Mouse (Mus musculus): ENCODE measurements around the gene Fam221a. TPM values are rescaled to one million over a fixed set of nuclear protein-coding genes. Genes with fewer than 3 reads are reported as not detected.

The Fam221a gene
- polyA plus RNA-seq (2016; fragmentation: Nextera tagmentation; extraction: Ambion mirVana): 6.6 and 10.6 TPM in 2 replicates

DNA sequence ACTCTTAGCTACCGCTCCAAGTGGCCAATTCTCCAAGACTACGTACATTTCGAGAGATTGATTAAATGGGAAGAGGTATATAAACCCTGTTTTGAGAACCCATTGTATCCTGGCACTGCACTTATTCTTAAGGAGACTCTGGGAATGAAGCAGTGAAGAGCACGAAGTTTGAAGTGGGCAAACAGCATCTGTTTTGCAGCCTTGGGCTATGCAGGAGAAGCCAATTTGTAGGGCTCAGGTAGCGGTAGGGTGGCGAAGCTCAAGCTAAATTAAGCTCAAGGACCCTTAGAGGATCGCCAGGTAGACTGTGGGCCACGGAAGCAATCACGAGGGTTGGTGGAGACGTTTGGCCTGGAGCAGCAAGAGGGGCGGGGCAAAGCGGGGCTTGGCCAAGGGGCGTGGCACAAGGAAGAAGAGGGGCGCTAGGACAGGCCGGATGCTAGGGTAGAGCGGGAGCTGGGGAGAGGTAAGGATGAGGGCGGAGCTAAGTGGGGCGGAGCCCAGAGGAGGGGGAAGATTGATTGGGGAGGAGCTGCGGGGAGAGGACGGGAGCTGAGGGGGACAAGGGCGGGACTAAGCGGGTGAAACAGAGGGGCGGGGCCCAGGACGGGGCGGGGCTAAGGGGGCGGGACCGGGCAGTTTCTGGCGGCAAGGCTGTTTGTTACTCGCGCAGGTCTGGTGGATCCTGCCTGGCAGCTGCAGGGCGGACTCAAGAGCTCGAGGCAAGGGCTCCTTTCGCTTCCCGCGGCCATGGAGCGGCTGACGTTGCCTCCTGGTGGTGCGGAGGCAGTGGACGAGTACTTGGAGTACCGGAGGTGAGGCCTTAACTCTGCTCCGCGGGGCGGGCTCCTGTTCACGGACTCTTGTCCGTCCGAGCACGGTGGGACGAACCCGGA, at the start of gene Fam221a:
Gene Fam221a (plus strand): TSS at position 581 of the 896 bp plus-strand sequence.
- WGBS: 4% methylated on average over 49 of the region's 49 CpGs

GRCm38 (mm10) chr6:49318966-49319594, 48.5 kb upstream of the Fam221a start, which contains the start of gene Ccdc126:
Ccdc126 (plus strand) TSS chr6:49319274.
- Histone ChIP-seq H3K9me3 (no peaks in the 10 kb centered on the region), H3K9ac (peak within 1 kb of the TSS; percentile 81), H3K27ac (peak within 1 kb of the TSS; percentile 76), H3K27me3 (no peaks in the 10 kb centered on the region), H3K4me2 (replicated peaks) (peak within 1 kb of the TSS; percentile 62), H3K4me3 (peak within 1 kb of the TSS; percentile 72), H3K4me1 (peaks cover 9% of the 10 kb centered on the region; the same call in 1 of the 2 replicates), H3K36me3 (no peaks in the 10 kb centered on the region)
- under 1% methylated on average over 47 of the region's 47 CpGs for WGBS
- ATAC-seq (ENCODE audit: insufficient number of reproducible peaks, insufficient read depth, low FRiP score, low TSS enrichment): peak; percentile 98

More for the DNA sequence above, at the start of gene Fam221a:
- H3K36me3 ChIP-seq: no peaks in the 10 kb centered on the region
- peak; percentile 96 for ATAC-seq (ENCODE audit: insufficient number of reproducible peaks, insufficient read depth, low FRiP score, low TSS enrichment)
- H3K4me3 ChIP-seq: peak within 1 kb of the TSS; percentile 54
- H3K9ac ChIP-seq: peak within 1 kb of the TSS; percentile 56
- peaks cover 6% of the 10 kb centered on the region; the same call in 1 of the 2 replicates for H3K4me1 ChIP-seq
- H3K27ac ChIP-seq: peak within 1 kb of the TSS; percentile 61
- no peaks in the 10 kb centered on the region for H3K27me3 ChIP-seq
- H3K9me3 ChIP-seq: no peaks in the 10 kb centered on the region
- peak within 1 kb of the TSS; percentile 69 for H3K4me2 ChIP-seq (replicated peaks)

- Histone ChIP-seq H3K27ac (peak overlapping the region; percentile 76), H3K4me1 (peaks cover 9% of the 10 kb centered on the region; the same call in 1 of the 2 replicates), H3K9ac (peak overlapping the region; percentile 81), H3K27me3 (no peaks in the 10 kb centered on the region), H3K4me2 (replicated peaks) (peak overlapping the region; percentile 62), H3K9me3 (no peaks in the 10 kb centered on the region), H3K4me3 (peak overlapping the region; percentile 72), H3K36me3 (no peaks in the 10 kb centered on the region)
- ATAC-seq (ENCODE audit: insufficient number of reproducible peaks, insufficient read depth, low FRiP score, low TSS enrichment): 0 out of 2 replicates have a peak, but pooled peaks have one; percentile 13
- whole genome bisulfite sequencing: 10% methylated on average over 13 of the region's 13 CpGs
These were observed 47.8 kb upstream of the Fam221a start for GRCm38 (mm10) chr6:49319595-49320315.

- H3K27me3 ChIP-seq: no peaks in the 10 kb centered on the region
These were observed 46.2 kb upstream of the Fam221a start for GRCm38 (mm10) chr6:49321341-49321740.

DNA sequence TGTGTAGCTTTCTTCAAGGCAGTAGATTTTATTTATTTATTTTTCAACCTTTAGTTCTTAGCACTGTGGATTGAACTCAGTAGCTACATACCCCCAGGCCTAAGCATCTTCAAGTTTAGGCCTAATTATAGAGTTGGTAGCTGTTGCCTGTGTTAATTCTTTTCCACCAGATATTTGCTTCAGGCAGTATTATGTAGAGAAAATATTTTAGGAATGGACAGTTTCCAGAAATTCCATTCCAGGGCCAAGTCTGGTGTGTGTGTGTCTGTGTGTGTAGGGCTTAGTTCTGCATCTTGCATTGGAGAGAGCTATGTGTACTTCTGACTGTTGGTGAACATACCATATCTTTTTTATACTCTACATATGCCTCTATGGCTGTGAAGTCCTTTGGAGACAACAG, 45.5 kb upstream of the Fam221a start:
- Histone ChIP-seq H3K36me3 (no peaks in the 10 kb centered on the region), H3K27ac (no peak overlapping the region), H3K9ac (no peak overlapping the region), H3K27me3 (no peaks in the 10 kb centered on the region), H3K4me3 (no peak overlapping the region), H3K4me1 (peaks cover 9% of the 10 kb centered on the region; the same call in 1 of the 2 replicates), H3K9me3 (no peaks in the 10 kb centered on the region), H3K4me2 (replicated peaks) (no peak overlapping the region)
- ATAC-seq (ENCODE audit: insufficient number of reproducible peaks, insufficient read depth, low FRiP score, low TSS enrichment): no peak

More at GRCm38 (mm10) chr6:49321341-49321740, 46.2 kb upstream of the Fam221a start:
- Histone ChIP-seq H3K27ac (no peak overlapping the region), H3K9ac (no peak overlapping the region), H3K4me2 (replicated peaks) (no peak overlapping the region), H3K4me1 (peaks cover 9% of the 10 kb centered on the region; the same call in 1 of the 2 replicates), H3K4me3 (no peak overlapping the region), H3K9me3 (no peaks in the 10 kb centered on the region), H3K36me3 (no peaks in the 10 kb centered on the region)
- 90% methylated on average over 3 of the region's 3 CpGs for WGBS
- ATAC-seq (ENCODE audit: insufficient number of reproducible peaks, insufficient read depth, low FRiP score, low TSS enrichment): no peak

GRCm38 (mm10) chr6:49322986-49323385, 44.6 kb upstream of the Fam221a start:
- Histone ChIP-seq H3K36me3 (no peaks in the 10 kb centered on the region), H3K4me3 (no peak overlapping the region), H3K27me3 (no peaks in the 10 kb centered on the region), H3K4me1 (peaks cover 9% of the 10 kb centered on the region; the same call in 1 of the 2 replicates), H3K9ac (no peak overlapping the region), H3K27ac (no peak overlapping the region), H3K4me2 (replicated peaks) (no peak overlapping the region), H3K9me3 (no peaks in the 10 kb centered on the region)
- 53% methylated on average over 2 of the region's 2 CpGs for WGBS
- ATAC-seq (ENCODE audit: insufficient number of reproducible peaks, insufficient read depth, low FRiP score, low TSS enrichment): no peak

DNA sequence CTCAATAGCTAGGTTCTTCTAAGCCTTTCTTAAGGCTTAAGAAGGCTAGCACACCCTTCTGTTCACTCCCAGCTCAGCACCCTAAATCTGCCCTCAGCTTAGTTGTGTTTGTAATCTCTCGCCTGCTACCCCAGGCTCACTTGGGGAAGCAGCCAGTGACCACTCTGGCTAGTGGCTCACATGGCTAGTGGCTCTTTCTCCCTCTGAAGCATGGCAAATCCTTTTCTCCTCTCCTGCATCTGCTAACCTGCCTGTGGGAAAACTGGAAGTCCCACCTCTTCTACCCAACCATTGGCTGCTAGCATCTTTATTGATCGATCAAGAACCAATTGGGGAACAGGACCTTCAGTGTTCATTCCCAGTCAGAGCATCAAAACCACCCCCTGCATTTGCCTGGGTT, 43.0 kb upstream of the Fam221a start:
- 64% methylated on average over 2 of the region's 2 CpGs for WGBS
- ATAC-seq (ENCODE audit: insufficient number of reproducible peaks, insufficient read depth, low FRiP score, low TSS enrichment): no peak
- H3K27ac ChIP-seq: no peak overlapping the region

GRCm38 (mm10) chr6:49325294-49325693, 42.2 kb upstream of the Fam221a start:
- Histone ChIP-seq H3K36me3 (no peaks in the 10 kb centered on the region), H3K9me3 (no peaks in the 10 kb centered on the region), H3K4me2 (replicated peaks) (no peak overlapping the region), H3K27ac (no peak overlapping the region), H3K4me3 (no peak overlapping the region), H3K4me1 (peaks cover 4% of the 10 kb centered on the region; the same call in 1 of the 2 replicates), H3K27me3 (no peaks in the 10 kb centered on the region), H3K9ac (no peak overlapping the region)
- 27% methylated on average over 1 of the region's 1 CpGs for WGBS
- no peak for ATAC-seq (ENCODE audit: insufficient number of reproducible peaks, insufficient read depth, low FRiP score, low TSS enrichment)

More for the DNA sequence above, 43.0 kb upstream of the Fam221a start:
- no peaks in the 10 kb centered on the region for H3K27me3 ChIP-seq
- H3K36me3 ChIP-seq: no peaks in the 10 kb centered on the region
- H3K4me2 ChIP-seq (replicated peaks): no peak overlapping the region
- peaks cover 9% of the 10 kb centered on the region; the same call in 1 of the 2 replicates for H3K4me1 ChIP-seq
- no peak overlapping the region for H3K4me3 ChIP-seq
- no peaks in the 10 kb centered on the region for H3K9me3 ChIP-seq
- no peak overlapping the region for H3K9ac ChIP-seq

DNA sequence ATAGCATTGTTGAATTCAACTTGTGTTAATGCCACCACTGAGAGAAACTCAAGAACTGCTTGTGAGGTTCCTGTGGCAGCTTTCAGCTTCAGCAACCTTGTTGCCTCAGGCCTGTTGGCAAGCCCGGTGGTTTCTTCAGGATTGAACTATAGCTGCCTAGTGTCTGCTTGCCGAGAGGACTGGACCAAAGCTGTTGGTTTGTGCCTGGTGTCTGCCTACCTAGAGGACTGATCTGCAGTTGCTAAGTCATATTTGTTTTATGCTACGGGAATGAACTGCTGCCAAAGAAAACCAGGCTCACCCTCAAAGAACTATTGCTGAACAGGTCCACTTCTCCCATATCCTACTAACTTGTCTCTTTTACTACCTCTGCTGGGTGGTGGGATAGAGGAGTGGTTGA, 40.7 kb upstream of the Fam221a start:
- Histone ChIP-seq H3K9me3 (no peaks in the 10 kb centered on the region), H3K27me3 (no peaks in the 10 kb centered on the region), H3K4me2 (replicated peaks) (no peak overlapping the region), H3K4me3 (no peak overlapping the region), H3K36me3 (no peaks in the 10 kb centered on the region), H3K9ac (no peak overlapping the region), H3K27ac (no peak overlapping the region), H3K4me1 (0 out of 2 replicates have a peak, but pooled peaks cover 3% of the 10 kb centered on the region)
- ATAC-seq (ENCODE audit: insufficient number of reproducible peaks, insufficient read depth, low FRiP score, low TSS enrichment): no peak
- WGBS: 81% methylated on average over 3 of the region's 3 CpGs

GRCm38 (mm10) chr6:49331369-49332059, 36.0 kb upstream of the Fam221a start:
- Histone ChIP-seq H3K4me2 (replicated peaks) (no peak overlapping the region), H3K4me1 (no peaks in the 10 kb centered on the region), H3K36me3 (no peaks in the 10 kb centered on the region), H3K27me3 (no peaks in the 10 kb centered on the region), H3K4me3 (no peak overlapping the region), H3K9ac (no peak overlapping the region), H3K9me3 (no peaks in the 10 kb centered on the region), H3K27ac (no peak overlapping the region)
- WGBS: 59% methylated on average over 5 of the region's 5 CpGs
- ATAC-seq (ENCODE audit: insufficient number of reproducible peaks, insufficient read depth, low FRiP score, low TSS enrichment): no peak

DNA sequence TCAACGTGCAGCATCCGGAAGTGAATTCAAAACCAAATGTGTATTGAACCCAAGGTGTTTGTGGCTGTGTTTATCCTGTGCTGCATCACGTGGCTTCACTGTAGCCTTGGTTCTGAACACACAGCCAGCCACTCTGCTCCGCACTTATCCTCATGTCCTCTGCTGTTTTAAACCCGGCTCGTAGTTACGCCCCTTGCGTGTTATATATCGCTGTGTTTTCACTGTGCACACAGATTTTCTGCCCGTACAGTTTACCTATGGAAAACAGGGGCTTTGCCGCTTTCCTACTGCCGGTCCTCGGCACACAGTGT, 35.5 kb upstream of the Fam221a start:
- H3K36me3 ChIP-seq: no peaks in the 10 kb centered on the region
- 67% methylated on average over 13 of the region's 13 CpGs for WGBS
- no peak for ATAC-seq (ENCODE audit: insufficient number of reproducible peaks, insufficient read depth, low FRiP score, low TSS enrichment)
- no peak overlapping the region for H3K4me3 ChIP-seq
- no peaks in the 10 kb centered on the region for H3K27me3 ChIP-seq
- no peak overlapping the region for H3K27ac ChIP-seq
- no peaks in the 10 kb centered on the region for H3K4me1 ChIP-seq
- H3K9me3 ChIP-seq: no peaks in the 10 kb centered on the region
- H3K4me2 ChIP-seq (replicated peaks): no peak overlapping the region
- H3K9ac ChIP-seq: no peak overlapping the region
